Mouse (Mus musculus) cerebellum, adult (tissue): ENCODE measurements around the gene Hist1h2bh.

Experiments
- ATAC-seq: cut with Nextera tagmentation; 2 replicates; pipeline ENCODE4 v1.9.2; 2017; ENCODE audit warnings: mild to moderate bottlenecking, moderate library complexity, mixed read lengths; ENCODE audit not compliant: insufficient number of reproducible peaks, low FRiP score, low TSS enrichment

Hist1h2bh gene

GRCm38 (mm10) chr13:23515281-23515680, 27.9 kb downstream of the Hist1h2bh start:
- no peak for ATAC-seq

DNA sequence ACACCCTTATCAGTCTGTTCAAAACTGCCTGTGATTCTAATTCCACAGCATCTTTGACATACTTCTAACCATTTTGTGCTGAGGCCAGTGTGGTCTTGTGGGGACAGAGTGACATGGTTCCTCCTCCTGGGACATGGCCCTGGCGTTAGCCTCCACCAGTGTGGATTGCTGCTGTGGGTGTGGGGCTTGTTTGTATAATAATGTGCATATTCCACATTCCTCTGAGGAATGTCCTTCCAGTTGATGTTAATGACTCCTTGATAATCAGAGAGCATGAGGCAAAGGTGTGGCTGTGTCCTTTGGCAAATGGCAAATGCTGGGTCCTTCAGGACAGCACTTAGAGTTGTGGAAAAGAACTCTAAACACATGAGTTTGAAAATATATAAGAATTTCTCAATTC, 29.7 kb downstream of the Hist1h2bh start:
- ATAC-seq, result no peak

GRCm38 (mm10) chr13:23510127-23510526, 33.1 kb downstream of the Hist1h2bh start:
- ATAC-seq, result no peak

DNA sequence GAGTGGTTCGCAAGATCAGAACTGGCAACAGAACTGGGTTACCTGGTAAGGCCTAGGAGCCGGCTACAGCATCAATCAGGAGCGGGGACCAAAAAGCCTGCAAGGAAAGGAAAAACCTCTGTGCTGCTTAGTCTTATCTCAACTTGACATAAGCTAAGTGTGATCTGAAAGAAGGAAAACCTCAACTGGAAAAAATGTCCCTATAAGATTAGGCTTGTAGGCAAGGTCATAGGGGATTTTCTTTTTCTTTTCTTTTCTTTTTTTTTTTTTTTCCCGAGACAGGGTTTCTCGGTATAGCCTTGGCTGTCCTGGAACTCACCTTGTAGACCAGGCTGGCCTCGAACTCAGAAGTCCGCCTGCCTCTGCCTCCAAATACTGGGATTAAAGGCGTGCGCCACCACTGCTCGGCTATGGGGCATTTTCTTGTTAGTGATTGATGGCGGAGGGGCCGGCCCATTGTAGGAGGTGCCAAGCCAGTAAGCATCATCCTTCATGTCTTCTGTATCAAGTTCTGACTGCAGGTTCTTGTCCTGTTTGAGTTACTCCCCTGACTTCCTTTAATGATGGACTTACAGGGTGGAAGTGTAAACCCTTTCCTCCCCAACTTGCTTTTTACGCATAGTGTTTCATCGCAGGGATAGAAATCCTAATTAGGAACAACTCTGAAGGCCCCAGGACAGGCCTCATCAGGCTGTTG, 36.2 kb downstream of the Hist1h2bh start:
- ATAC-seq, result no peak

GRCm38 (mm10) chr13:23506351-23506750, 36.8 kb downstream of the Hist1h2bh start:
- no peak for ATAC-seq

DNA sequence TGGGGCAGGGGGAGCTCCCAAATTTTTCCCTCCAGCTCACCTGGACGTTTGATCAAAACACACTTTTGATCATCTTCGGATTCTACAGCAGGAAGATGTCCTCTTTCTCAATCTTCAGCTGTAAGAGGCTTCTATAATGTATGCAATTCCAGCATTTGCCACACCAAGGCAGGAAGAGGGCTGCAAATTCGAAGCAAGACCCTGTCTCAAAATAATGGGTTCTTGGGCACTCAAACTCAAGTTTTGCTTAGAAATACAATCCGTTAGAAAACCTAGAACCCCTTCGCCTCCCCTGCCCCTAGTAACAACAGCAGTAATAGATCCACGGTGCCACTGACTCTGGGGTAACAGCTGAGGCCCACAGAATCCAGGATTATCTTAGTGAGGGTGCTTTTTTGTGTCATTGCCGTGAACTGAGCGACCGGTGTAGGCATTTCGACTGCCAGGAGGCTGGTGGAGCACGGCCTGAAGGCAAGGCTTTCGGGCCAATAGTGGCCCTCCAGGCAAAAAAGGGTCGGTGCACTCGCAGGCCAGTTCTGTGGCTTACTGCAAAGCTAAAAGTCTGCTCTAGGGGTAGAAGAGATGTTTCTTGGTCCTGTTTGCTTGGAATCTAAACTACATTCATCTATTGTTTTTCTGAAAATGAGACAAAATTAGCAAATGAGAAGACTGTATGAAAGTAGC, 37.4 kb downstream of the Hist1h2bh start:
- ATAC-seq, result no peak

GRCm38 (mm10) chr13:23503797-23504196, 39.4 kb downstream of the Hist1h2bh start:
- ATAC-seq, result no peak

DNA sequence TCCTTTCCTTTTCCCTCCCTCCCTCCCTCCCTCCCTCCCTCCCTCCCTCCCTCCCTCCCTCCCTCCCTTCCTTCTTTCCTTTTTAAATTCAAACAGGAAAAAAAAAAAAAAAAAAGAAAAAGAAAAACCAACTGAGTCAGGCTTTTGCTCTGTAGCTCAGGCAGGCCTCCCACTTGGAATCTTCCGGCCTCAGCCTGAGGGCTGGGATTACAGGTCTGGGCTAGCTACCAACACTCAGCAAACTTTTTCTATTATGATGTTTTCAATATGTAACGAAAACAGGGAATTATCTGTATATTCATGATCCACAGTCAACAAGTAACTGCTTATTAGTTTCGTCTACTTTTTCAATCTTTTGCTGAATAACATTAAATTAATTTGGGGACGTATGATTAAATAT, 40.3 kb downstream of the Hist1h2bh start:
- ATAC-seq, result no peak

- no peak for ATAC-seq
Measured at GRCm38 (mm10) chr13:23502031-23502567, 41.1 kb downstream of the Hist1h2bh start.

GRCm38 (mm10) chr13:23501511-23501910, 41.7 kb downstream of the Hist1h2bh start:
- no peak for ATAC-seq

- no peak for ATAC-seq
Measured at GRCm38 (mm10) chr13:23500424-23501200, 42.6 kb downstream of the Hist1h2bh start.

GRCm38 (mm10) chr13:23499943-23500342, 43.2 kb downstream of the Hist1h2bh start:
- no peak for ATAC-seq

- no peak for ATAC-seq
Measured at GRCm38 (mm10) chr13:23498653-23499052, 44.5 kb downstream of the Hist1h2bh start.

GRCm38 (mm10) chr13:23497656-23498321, 45.4 kb downstream of the Hist1h2bh start:
- no peak for ATAC-seq

DNA sequence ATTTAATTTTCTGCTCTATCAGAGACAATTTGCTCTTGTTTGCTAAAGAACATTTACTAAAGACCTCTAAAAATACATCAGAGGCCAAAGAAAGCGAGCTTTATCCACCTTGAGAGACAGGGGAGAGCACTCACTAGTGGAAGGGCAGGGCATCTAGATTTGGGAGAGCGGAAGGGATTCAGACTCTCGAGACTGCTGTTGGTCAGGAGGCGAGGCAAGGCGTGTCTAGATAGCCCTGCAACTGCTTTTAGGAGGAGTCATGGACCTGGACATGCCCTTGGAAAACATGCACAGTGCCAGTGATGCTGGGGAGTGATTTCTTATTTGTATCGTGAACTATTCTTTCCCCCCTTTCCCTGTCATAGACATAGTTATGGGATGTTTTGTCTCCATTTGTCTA, 47.7 kb downstream of the Hist1h2bh start:
- ATAC-seq, result no peak

DNA sequence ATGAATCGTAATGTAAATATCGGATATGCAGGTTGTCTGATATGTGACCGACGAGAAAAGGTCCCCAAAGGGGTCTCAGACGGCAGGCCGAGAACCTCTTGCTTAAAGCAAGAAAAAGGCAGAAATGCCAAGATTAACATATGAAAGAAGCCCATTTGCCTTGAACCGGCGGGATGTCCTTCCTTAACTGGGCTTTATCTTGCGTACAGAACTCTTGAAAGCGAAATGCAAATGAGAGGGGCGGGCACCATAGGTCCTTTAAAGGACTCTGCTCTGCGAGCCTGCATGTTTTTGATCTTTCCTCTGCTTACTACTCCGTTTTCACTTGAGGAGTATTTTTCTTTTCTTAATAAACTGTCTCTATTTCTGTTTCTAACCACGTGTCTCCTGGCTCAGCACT, 51.2 kb downstream of the Hist1h2bh start:
- no peak for ATAC-seq
